Mouse (Mus musculus) small intestine, adult 2 months (tissue): ENCODE data around the gene Ttpal.

Experiments
- CTCF ChIP-seq: fragments of 200-500 bp; IDR thresholded peaks from 2 replicates; pipeline ENCODE4 v1.5.1; 2012; ENCODE audit warnings: low read depth, mild to moderate bottlenecking, control low read depth, inconsistent platforms, low read length, moderate library complexity, mixed read lengths; ENCODE audit not compliant: insufficient replicate concordance, insufficient read length; ENCODE audit errors: extremely low read depth
- POLR2A ChIP-seq: fragments of 200-500 bp; IDR thresholded peaks from 2 replicates; pipeline ENCODE4 v1.6.1; 2012; ENCODE audit warnings: low read depth, mild to moderate bottlenecking, control low read depth, inconsistent platforms, low read length, moderate library complexity

DNA sequence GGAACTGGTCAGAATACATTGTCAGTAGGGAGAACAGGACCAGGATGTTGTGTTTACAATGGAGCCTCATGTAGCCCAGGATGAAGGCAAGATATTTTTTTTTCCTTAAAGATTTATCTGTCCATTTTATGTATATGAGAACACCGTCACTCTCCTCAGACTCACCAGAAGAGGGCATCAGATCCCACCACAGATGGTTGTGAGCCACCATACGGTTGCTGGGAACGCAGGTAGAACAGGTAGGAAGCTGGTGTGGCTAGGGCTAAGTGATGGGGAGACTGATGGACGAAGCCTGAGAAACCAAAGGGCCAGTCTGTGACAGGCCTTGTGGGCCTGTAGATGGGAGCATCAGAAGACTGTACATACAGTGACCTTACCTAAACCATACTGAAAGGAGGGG lies 11.9 kb downstream of the Ttpal start:
- TF ChIP-seq CTCF (no peak), POLR2A (no peak)
